Mouse (Mus musculus): ENCODE data around the gene Tigar. TPM values are rescaled to one million over a fixed set of nuclear protein-coding genes. Genes with fewer than 3 reads are reported as not detected.

Tigar gene
- polyA plus RNA-seq, 1 experiment, result 3.0 TPM

GRCm38 (mm10) chr6:127106189-127106588 is 3.2 kb downstream of the Tigar start:
- no peak overlapping the region for H3K27ac ChIP-seq (ENCODE audit: insufficient read depth, low read depth, low read length)
- no peak overlapping the region for H3K4me3 ChIP-seq (ENCODE audit: insufficient read depth, low read depth, low read length)
- peaks cover 8% of the 10 kb centered on the region; the same call in 1 of the 2 replicates for H3K4me1 ChIP-seq (ENCODE audit: control insufficient read depth, insufficient read depth, low read length)
- no peaks in the 10 kb centered on the region for H3K27me3 ChIP-seq (replicated peaks; ENCODE audit: control insufficient read depth, insufficient read depth, low read length)
- WGBS, result 91% methylated on average over 5 of the region's 5 CpGs
- TF ChIP-seq CTCF (conservative IDR thresholded peaks at IDR 0.05; ENCODE audit: insufficient read depth, insufficient read length, low read depth, low read length) (no peak), POLR2A (IDR thresholded peaks at IDR 0.05; ENCODE audit: low read depth, low read length) (no peak)
- no peaks in the 10 kb centered on the region for H3K36me3 ChIP-seq (ENCODE audit: control insufficient read depth, insufficient read depth, low read length)
- no peak for DNase-seq

GRCm38 (mm10) chr6:127105107-127105506 is 4.2 kb downstream of the Tigar start:
- Histone ChIP-seq H3K27ac (ENCODE audit: insufficient read depth, low read depth, low read length) (no peak overlapping the region), H3K4me3 (ENCODE audit: insufficient read depth, low read depth, low read length) (no peak overlapping the region), H3K36me3 (ENCODE audit: control insufficient read depth, insufficient read depth, low read length) (no peaks in the 10 kb centered on the region), H3K4me1 (ENCODE audit: control insufficient read depth, insufficient read depth, low read length) (peaks cover 8% of the 10 kb centered on the region; the same call in 1 of the 2 replicates), H3K27me3 (replicated peaks; ENCODE audit: control insufficient read depth, insufficient read depth, low read length) (no peaks in the 10 kb centered on the region)
- peak; percentile 46 for TF ChIP-seq CTCF (conservative IDR thresholded peaks at IDR 0.05; ENCODE audit: insufficient read depth, insufficient read length, low read depth, low read length)
- TF ChIP-seq POLR2A (IDR thresholded peaks at IDR 0.05; ENCODE audit: low read depth, low read length), result no peak
- WGBS, result 80% methylated on average over 6 of the region's 6 CpGs
- DNase-seq, result peak; percentile 19

GRCm38 (mm10) chr6:127104396-127105029 is 4.8 kb downstream of the Tigar start:
- no peak for TF ChIP-seq CTCF (conservative IDR thresholded peaks at IDR 0.05; ENCODE audit: insufficient read depth, insufficient read length, low read depth, low read length)
- TF ChIP-seq POLR2A (IDR thresholded peaks at IDR 0.05; ENCODE audit: low read depth, low read length), result no peak
- DNase-seq, result no peak
- Histone ChIP-seq H3K27me3 (replicated peaks; ENCODE audit: control insufficient read depth, insufficient read depth, low read length) (no peaks in the 10 kb centered on the region), H3K4me3 (ENCODE audit: insufficient read depth, low read depth, low read length) (no peak overlapping the region), H3K27ac (ENCODE audit: insufficient read depth, low read depth, low read length) (no peak overlapping the region), H3K4me1 (ENCODE audit: control insufficient read depth, insufficient read depth, low read length) (peaks cover 6% of the 10 kb centered on the region; the same call in 1 of the 2 replicates), H3K36me3 (ENCODE audit: control insufficient read depth, insufficient read depth, low read length) (no peaks in the 10 kb centered on the region)
- WGBS, result 81% methylated on average over 7 of the region's 7 CpGs

- Histone ChIP-seq H3K36me3 (ENCODE audit: control insufficient read depth, insufficient read depth, low read length) (no peaks in the 10 kb centered on the region), H3K4me3 (ENCODE audit: insufficient read depth, low read depth, low read length) (no peak overlapping the region), H3K4me1 (ENCODE audit: control insufficient read depth, insufficient read depth, low read length) (peaks cover 2% of the 10 kb centered on the region; the same call in 1 of the 2 replicates), H3K27ac (ENCODE audit: insufficient read depth, low read depth, low read length) (no peak overlapping the region), H3K27me3 (replicated peaks; ENCODE audit: control insufficient read depth, insufficient read depth, low read length) (no peaks in the 10 kb centered on the region)
- DNase-seq, result no peak
- TF ChIP-seq CTCF (conservative IDR thresholded peaks at IDR 0.05; ENCODE audit: insufficient read depth, insufficient read length, low read depth, low read length) (no peak), POLR2A (IDR thresholded peaks at IDR 0.05; ENCODE audit: low read depth, low read length) (no peak)
- WGBS, result 95% methylated on average over 6 of the region's 6 CpGs
Measured at GRCm38 (mm10) chr6:127103506-127104275, 5.7 kb downstream of the Tigar start.

GRCm38 (mm10) chr6:127094565-127094964 is 14.8 kb downstream of the Tigar start:
- no peak for TF ChIP-seq POLR2A (IDR thresholded peaks at IDR 0.05; ENCODE audit: low read depth, low read length)
- peak; percentile 36 for TF ChIP-seq CTCF (conservative IDR thresholded peaks at IDR 0.05; ENCODE audit: insufficient read depth, insufficient read length, low read depth, low read length)
- no peak overlapping the region for H3K4me3 ChIP-seq (ENCODE audit: insufficient read depth, low read depth, low read length)
- WGBS, result 66% methylated on average over 7 of the region's 7 CpGs
- no peaks in the 10 kb centered on the region for H3K4me1 ChIP-seq (ENCODE audit: control insufficient read depth, insufficient read depth, low read length)
- H3K27ac ChIP-seq (ENCODE audit: insufficient read depth, low read depth, low read length), result no peak overlapping the region
- H3K36me3 ChIP-seq (ENCODE audit: control insufficient read depth, insufficient read depth, low read length), result no peaks in the 10 kb centered on the region; the same call in none of the 2 replicates
- no peaks in the 10 kb centered on the region for H3K27me3 ChIP-seq (replicated peaks; ENCODE audit: control insufficient read depth, insufficient read depth, low read length)
- no peak for DNase-seq

- WGBS, result 71% methylated on average over 4 of the region's 4 CpGs
Measured at GRCm38 (mm10) chr6:127086739-127087138, 22.6 kb downstream of the Tigar start.

GRCm38 (mm10) chr6:127081820-127082219 is 27.5 kb downstream of the Tigar start:
- WGBS, result 75% methylated on average over 6 of the region's 6 CpGs
- H3K27me3 ChIP-seq (replicated peaks; ENCODE audit: control insufficient read depth, insufficient read depth, low read length), result no peaks in the 10 kb centered on the region
- no peak overlapping the region for H3K4me3 ChIP-seq (ENCODE audit: insufficient read depth, low read depth, low read length)
- H3K4me1 ChIP-seq (ENCODE audit: control insufficient read depth, insufficient read depth, low read length), result no peaks in the 10 kb centered on the region
- TF ChIP-seq CTCF (conservative IDR thresholded peaks at IDR 0.05; ENCODE audit: insufficient read depth, insufficient read length, low read depth, low read length), result no peak
- TF ChIP-seq POLR2A (IDR thresholded peaks at IDR 0.05; ENCODE audit: low read depth, low read length), result no peak
- H3K36me3 ChIP-seq (ENCODE audit: control insufficient read depth, insufficient read depth, low read length), result no peaks in the 10 kb centered on the region
- no peak overlapping the region for H3K27ac ChIP-seq (ENCODE audit: insufficient read depth, low read depth, low read length)
- no peak for DNase-seq

More at GRCm38 (mm10) chr6:127086739-127087138, 22.6 kb downstream of the Tigar start:
- no peak overlapping the region for H3K27ac ChIP-seq (ENCODE audit: insufficient read depth, low read depth, low read length)
- H3K4me1 ChIP-seq (ENCODE audit: control insufficient read depth, insufficient read depth, low read length), result no peaks in the 10 kb centered on the region
- no peak overlapping the region for H3K4me3 ChIP-seq (ENCODE audit: insufficient read depth, low read depth, low read length)
- peak; percentile 17 for DNase-seq
- H3K36me3 ChIP-seq (ENCODE audit: control insufficient read depth, insufficient read depth, low read length), result no peaks in the 10 kb centered on the region; the same call in none of the 2 replicates
- H3K27me3 ChIP-seq (replicated peaks; ENCODE audit: control insufficient read depth, insufficient read depth, low read length), result no peaks in the 10 kb centered on the region
- no peak for TF ChIP-seq CTCF (conservative IDR thresholded peaks at IDR 0.05; ENCODE audit: insufficient read depth, insufficient read length, low read depth, low read length)
- no peak for TF ChIP-seq POLR2A (IDR thresholded peaks at IDR 0.05; ENCODE audit: low read depth, low read length)
